Mouse (Mus musculus) lung, postnatal 25 days (tissue): Measurements from ENCODE around the gene Maml2.
A peak's percentile ranks its signal among the peaks of the same experiment; 100 is the strongest.

ENCODE experiments used
- DNase-seq: peaks from one replicate; pipeline ENCODE4 v3.0.0; 2022; ENCODE audit warnings: low spot score

The Maml2 gene

GRCm38 (mm10) chr9:13493746-13494145 is 196.0 kb downstream of the Maml2 start:
- DNase-seq: no peak

DNA sequence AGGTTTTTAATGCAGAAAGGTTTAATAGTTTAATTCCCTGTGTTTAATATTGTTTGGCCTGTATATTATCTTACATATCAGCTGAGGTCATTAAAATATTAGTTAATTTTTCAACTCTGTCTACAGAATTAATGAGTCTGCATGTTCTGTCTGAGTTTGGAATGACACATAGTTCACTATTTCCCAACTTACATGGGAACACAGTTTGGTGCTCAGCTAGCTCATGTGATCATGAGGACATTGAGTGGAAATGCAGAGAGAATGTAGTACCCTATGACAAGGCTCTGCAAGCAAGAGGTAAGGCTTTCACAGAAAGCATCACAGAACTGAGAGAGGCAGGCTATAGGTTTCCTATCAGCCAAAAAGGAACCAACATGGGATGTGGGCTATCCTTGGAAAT is 197.8 kb downstream of the Maml2 start:
- no peak for DNase-seq

DNA sequence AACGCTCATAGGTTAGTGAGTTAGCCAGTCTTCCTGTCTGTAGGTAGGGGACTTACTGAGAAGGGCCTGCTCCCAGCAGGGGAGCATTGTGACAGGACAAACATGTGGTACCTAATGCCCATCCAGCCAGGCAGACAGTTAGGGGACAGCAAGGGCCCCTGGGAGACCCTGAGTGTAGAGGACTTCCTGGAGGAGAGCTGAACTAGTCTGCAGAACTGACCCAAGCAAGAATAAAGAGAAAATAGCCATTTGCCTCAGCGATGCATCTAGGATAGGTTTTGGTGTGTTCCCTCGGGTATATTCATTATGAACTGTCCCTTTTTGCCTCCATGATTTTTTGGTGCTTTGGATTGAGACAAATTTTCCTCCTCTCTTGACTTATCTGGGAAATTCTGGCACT is 199.3 kb downstream of the Maml2 start:
- DNase-seq: no peak

DNA sequence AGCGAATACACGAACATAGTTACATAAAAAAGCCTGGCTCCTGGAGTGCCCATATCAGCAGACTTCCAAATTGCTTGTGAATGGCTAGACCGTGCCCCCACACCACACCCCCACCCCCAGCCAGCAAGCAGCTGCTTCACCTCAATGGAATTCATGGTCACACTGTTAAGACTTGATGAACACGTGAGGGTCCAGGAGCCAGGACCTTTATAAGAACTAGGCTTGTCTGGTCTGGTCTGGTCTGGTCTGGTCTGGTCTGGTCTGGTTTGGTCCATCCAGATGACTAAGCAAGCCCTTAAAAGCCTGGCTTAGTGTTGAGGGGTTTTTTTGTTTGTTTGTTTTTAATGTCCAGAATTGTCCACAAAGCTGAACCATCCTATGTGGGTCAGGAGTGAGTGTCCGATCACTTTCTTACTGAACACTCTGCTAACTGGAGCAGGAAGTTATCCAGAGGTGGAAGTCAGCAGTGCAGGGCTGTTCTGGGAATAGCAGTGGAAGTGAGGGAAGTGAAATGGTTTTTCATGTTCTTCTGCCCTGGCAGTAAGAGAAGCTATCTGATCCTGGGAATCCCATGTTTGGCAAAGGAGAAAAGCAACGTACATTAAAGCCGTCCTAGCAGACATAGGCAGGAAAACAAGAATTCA is 200.1 kb downstream of the Maml2 start:
- peak; percentile 32 for DNase-seq

GRCm38 (mm10) chr9:13500045-13500444 is 202.3 kb downstream of the Maml2 start:
- DNase-seq: no peak

DNA sequence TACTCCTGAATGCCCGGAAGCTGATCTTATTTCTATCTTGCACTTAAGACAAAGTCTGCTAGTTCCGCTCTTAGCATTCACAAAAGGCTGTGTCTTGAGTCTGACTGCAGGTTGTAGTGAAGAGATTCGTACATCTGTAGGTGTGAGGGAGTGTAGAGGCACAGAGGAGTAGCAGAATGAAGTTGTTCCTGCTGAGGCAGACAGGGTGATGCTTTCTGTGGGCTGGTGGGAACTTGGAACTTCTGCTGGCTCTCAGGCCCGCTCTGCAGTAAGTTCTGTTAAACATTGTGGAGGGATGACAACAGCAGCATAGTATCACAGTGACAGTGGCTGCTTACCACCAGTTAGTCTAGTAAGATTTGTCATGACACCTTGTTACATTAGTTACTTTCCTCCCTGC is 207.3 kb downstream of the Maml2 start:
- no peak for DNase-seq

DNA sequence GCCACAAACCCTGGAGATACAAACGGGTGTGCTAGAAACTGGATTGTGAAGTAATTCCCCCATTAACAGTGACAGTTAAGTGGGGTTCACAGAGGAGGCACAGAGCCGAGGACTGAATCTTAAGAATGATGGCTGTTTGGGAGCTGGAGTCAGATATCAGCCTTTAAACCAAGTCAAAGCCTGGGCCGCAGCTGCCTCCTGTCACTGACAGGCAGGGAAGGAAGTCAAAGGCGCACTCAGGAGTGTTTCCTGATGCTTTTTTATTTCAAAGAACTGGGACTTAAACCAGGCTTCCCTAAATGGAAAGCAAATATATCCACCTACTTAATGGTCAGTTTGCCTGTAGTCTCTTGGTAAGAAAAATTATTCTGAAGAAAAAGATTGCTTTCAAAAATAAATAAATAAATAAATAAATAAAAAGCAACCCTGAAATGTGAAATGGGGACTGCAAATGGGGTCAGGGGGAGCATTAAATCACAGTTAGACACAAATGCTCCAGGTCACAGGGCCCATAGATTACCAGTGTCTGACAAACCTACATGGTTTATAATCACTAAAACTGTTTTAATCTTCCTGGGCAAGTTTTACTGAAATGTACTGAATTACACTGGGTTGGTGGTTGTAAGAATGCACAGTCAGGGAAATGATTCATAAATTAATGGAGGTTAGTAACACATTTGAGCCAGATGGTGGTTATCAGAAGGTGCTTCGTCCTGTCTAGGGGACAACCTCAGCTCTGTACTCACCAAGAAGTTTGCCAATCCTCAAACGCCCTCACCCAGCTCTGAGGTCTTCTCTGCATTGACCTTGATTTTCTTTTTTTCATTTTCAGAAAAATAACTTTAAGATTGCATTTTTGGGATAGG is 209.4 kb downstream of the Maml2 start:
- peak; percentile 64 for DNase-seq

DNA sequence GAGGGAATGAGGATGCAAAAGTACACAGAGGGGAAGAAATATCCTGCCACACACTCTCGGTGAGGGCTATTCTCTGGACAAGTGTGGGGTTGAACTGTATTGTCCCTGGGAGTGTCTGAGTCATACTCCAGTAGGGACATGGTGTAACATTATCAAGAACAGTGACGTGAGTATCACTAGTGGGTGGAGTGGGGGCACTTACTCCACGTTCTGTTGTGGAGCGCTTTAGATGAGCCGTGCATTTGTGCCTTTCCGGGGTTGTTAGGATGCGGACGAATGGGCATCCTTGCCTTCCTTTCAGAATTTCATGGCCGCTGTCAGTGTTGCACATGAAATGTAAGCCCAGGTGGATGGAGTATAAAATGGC is 210.0 kb downstream of the Maml2 start:
- no peak for DNase-seq

DNA sequence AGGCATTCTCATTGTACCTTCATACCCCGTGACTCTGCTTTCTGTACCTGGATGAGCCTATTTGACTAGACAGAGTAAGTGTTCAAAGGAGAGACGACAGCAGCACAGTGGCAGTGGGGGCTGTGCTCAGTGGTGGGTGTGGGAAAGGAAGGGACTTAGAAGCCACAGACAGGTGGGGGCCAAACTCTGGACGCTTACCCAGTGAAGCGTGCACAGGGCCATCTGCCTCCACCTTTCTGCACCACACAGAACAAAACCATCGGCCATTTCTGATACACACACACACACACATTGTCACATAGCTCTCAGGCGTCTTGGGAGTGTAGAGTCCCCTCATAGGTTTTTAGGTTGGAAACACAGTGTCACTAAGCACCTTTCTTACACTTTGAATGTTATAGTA is 212.0 kb downstream of the Maml2 start:
- no peak for DNase-seq

DNA sequence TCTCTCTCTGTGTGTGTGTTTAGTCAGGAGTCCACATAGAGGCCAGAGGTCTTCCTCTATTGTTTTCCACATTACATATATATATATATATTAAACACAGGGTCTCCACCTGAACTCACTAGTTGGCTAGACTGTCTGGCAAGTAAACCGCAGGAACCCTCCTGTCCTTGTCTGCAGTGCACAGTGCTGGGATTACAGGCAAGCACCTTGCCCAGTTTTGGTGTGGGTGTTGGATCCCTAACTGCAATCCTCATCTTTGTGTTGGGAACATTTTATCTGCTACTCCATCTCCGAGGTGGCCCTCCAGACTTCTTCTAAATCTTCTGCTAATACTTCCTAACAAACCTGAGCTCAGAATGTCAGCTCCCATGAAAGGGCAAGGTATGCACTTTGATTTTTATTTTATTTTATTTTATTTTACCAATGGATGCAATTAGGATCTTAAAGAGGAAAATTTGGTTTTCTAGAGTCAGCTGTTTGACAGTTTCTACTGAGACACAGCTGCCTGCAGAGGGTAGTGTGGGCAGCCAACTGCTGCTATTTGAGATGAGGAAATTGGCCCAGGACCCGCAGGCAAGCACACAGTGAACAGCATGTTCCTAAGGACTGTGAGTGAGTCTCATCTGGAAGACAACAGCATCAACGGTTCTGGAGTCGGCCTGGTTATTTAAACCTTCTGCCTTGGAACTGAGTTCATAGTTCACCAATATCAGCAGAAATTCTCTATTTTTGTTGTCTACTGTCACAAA is 213.0 kb downstream of the Maml2 start:
- peak; percentile 73 for DNase-seq

- DNase-seq: no peak
Measured at GRCm38 (mm10) chr9:13513135-13513534, 215.4 kb downstream of the Maml2 start.

- DNase-seq: no peak
Measured at GRCm38 (mm10) chr9:13514435-13514834, 216.7 kb downstream of the Maml2 start.

- DNase-seq: no peak
Measured at GRCm38 (mm10) chr9:13515976-13516375, 218.2 kb downstream of the Maml2 start.

GRCm38 (mm10) chr9:13518031-13518430 is 220.3 kb downstream of the Maml2 start:
- DNase-seq: peak; percentile 32

DNA sequence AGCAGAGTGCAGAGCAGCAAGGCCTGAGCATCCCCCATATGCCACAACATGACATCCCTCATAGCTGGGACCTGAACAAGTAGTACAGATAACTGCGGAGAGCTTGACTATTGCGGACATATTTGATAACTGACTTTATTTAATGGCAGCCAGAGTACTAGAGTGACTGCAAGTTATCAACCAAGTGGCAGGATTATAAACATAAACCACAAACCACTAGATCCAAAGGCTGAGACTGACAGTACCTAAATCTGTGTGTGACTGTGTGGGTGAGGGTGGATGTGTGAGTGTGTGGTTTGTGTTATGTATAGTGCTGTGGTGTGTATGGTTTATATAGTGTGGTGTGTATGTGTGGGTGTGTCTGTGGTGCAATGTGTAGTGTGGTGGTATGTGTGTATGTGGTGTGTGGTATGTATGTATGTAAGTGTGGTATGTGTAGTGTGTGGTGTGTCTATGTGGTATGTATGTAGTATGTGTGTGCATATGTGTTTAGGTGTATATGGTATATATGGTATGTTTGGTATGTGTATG is 220.7 kb downstream of the Maml2 start:
- DNase-seq: no peak

DNA sequence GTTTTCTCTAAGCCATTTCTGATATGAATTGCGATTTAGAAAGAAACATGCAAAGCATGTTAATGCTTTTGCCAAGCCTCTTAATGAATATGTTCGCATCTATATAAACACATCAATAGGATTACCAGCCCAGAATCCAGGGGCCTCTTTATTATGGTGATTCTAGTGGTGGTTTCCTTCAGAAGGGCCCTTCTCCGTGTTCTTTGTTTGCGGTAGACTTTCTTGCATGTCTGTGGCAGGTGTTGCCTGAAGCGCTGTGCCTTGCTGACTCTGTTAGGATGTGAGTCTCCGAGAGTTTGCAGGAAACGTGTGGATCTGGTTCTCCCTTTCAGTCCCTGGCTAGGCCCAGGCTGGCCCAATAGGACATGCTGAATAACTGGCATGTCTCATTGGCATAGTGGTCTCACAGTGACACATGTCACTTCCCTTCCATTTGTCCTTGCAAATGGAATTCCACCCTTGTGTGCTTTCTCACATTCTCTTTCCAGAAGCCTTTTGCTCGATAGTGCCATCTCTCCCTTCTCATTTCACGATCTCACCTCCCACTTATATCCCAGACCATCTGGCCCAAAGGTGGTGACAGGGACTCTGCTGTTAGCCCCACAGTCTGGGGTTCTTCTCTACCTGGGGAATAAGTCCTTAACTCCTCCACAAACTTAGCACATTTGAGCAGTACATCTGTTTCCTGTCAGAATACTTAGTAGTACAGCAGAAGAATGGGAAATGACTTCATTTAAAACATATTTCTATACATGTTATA is 224.5 kb downstream of the Maml2 start:
- no peak for DNase-seq

DNA sequence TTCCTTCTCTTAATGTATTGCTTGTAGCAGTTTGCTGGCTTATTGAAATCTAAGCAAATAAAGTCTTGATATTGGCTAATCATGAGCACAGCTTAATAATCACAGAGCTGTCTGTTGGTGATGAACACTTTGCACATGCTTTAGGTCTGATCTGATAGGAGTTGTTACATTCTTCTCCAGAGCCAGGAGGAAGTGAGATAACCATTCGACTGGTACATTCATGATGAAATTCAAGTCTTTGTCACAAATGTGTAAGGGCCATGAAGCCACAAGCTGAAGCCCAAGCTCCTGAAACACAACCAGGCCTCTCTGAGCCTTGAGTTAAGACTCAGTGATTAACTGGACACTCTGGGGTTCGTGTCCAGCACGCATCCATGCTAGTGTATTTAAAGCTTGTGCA is 225.3 kb downstream of the Maml2 start:
- DNase-seq: no peak

GRCm38 (mm10) chr9:13525075-13525474 is 227.3 kb downstream of the Maml2 start:
- DNase-seq: no peak

DNA sequence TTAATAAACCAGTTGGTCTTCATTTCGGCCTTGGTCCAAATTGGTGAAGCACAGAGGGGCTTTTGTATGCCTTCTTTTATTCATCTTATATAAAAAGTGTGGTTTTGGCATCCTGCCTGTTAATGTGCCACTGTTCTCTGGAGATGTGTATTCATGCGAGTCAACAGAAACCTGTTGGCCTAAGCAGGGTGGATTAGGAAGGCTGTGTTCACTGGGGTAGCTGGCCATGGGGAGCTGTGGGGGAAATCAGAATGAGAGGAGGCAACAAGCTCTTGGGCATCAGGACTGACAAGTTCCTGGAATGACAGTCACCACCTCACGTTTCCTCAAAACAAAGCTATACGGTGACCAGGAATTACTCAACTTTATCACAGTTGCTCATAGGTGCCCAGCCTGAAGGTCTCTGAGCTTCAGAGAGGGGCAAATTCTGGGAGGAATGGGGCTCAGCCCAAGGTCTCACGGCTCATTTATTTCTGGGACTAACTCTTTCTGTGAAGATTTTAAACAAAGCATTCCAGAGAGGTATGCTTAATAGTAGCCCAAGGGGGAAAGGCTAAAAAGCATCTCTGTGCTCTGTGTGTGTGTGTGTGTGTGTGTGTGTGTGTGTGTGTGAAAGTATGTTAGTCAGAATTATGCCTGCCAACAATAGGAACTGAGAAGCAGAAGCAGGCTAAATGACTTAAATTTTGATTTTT is 228.0 kb downstream of the Maml2 start:
- no peak for DNase-seq

DNA sequence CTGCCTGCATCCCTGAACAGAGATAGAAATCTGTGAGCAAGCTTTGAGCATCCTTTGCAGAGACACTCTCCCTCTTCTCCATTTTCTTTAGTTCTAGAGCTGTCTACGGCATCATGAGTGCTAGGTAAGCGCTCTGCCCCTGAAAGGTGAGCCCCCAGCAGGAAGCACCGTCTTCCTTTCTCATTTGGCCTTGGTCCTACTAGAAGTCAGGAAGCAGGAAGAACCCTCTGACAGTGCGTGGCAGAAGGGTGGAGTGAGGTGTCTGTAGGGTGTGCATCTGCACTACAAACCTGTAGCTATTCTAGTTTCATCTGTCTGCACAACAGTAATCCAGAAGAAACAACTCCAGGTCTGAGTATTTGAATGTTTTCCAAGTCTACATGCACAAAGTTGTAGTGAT is 232.8 kb downstream of the Maml2 start:
- DNase-seq: no peak

DNA sequence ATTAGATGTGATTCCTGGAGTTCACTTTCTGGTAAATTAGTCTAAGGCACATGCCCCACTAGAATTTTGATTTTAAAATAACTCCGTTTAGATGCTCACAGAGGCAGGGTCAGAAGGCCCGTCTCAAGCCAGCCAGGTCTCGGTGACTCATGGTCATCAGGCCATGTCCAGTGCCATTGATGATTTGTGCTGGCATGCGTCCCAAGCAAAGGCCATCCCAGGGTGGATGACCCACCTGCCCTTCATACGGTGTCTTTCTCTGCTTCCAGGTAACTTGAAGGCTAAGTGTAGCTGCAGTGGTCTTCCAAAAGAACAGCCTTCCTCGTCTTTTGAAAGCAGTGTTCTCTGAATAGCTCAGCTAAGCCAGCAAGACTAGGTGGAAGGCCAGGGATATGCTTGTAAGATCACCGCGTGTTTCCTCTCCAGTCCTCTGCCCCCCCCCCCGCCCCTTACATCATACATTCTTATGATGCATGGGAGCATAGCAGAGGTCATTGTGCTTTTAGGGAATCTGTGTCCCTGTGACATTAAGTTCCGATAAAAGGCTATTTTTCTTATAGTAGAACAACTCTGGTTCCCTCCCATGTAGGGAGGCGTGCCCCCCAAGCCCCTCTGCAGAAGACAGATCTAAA is 235.4 kb downstream of the Maml2 start:
- DNase-seq: no peak
